ENCODE assay signal across 19 mouse cellular contexts in genomic region chr16:45952035-45952434, GRCm38 (mm10). TPM values are rescaled to one million over a fixed set of nuclear protein-coding genes. Genes with fewer than 3 reads are reported as not detected.
DNase-seq lines count a peak whose midpoint lies in the region; ATAC-seq and TF ChIP-seq lines count a peak whose summit lies in the region.
"Had no signal": no experiment of that assay in that cellular context is flagged by ENCODE, and none has a peak within 500 bp of the region (broad histone marks: within the 10 kb centered on the region; RNA-seq: fewer than 3 reads in every experiment).

No protein-coding gene starts in this region.

- H3K27ac ChIP-seq in liver, adult 2 months (replicated peaks; ENCODE audit: insufficient read depth, low read depth, low read length) = peak overlapping the region; percentile 86
- H3K27ac ChIP-seq in embryonic fibroblast, embryonic 13.5 days (ENCODE audit: insufficient read depth, low read length) = peak overlapping the region; percentile 84
- H3K27ac ChIP-seq in kidney, embryonic 16.5 days (ENCODE audit: low read length) = peak overlapping the region; percentile 96
- peak overlapping the region; percentile 68 for H3K27ac ChIP-seq in liver, postnatal 0 days (ENCODE audit: low read depth)
- H3K27ac ChIP-seq: heart, embryonic 13.5 days had no signal

- H3K27me3 ChIP-seq in liver, adult 2 months (ENCODE audit: control insufficient read depth, insufficient read depth, low read length) = no peaks in the 10 kb centered on the region
- no peaks in the 10 kb centered on the region for H3K27me3 ChIP-seq in kidney, embryonic 16.5 days (ENCODE audit: insufficient read depth, low read length)
- H3K27me3 ChIP-seq in liver, postnatal 0 days (ENCODE audit: insufficient read depth, low read length) = no peaks in the 10 kb centered on the region
- H3K27me3 ChIP-seq: heart, embryonic 13.5 days had no signal

- peak overlapping the region; percentile 51; the same call in 1 of the 2 replicates for H3K9ac ChIP-seq in liver, adult 2 months (ENCODE audit: low read depth, low read length)
- no peak overlapping the region for H3K9ac ChIP-seq in kidney, embryonic 16.5 days (replicated peaks; ENCODE audit: low read length)
- H3K9ac ChIP-seq in liver, postnatal 0 days (replicated peaks) = 0 out of 2 replicates have a peak overlapping the region, but pooled peaks have one; percentile 0
- H3K9ac ChIP-seq: heart, embryonic 13.5 days had no signal

- peak overlapping the region; percentile 46 for H3K4me2 ChIP-seq in kidney, embryonic 16.5 days (replicated peaks; ENCODE audit: low read depth, low read length)
- peak overlapping the region; percentile 64 for H3K4me2 ChIP-seq in liver, postnatal 0 days (ENCODE audit: low read depth, low read length)
- H3K4me2 ChIP-seq: heart, embryonic 13.5 days; midbrain, embryonic 11.5 days had no signal

- no peak for TF ChIP-seq POLR2A in liver, adult 2 months (IDR thresholded peaks at IDR 0.05; ENCODE audit: extremely low read depth, insufficient read depth, low read length)
- no peak for TF ChIP-seq POLR2A in embryonic fibroblast, embryonic 13.5 days (IDR thresholded peaks at IDR 0.05; ENCODE audit: low read depth, low read length)

- peaks cover 10% of the 10 kb centered on the region for H3K79me2 ChIP-seq in liver, adult 2 months (ENCODE audit: control insufficient read depth, insufficient read depth, low read length)

- ATAC-seq in kidney, embryonic 16.5 days (ENCODE audit: low FRiP score, low TSS enrichment) = peak; percentile 93
- ATAC-seq in liver, postnatal 0 days = peak; percentile 71
- ATAC-seq: forebrain, embryonic 14.5 days had no signal

- peak overlapping the region; percentile 77 for H3K4me3 ChIP-seq in liver, adult 2 months (ENCODE audit: insufficient read depth, low read depth, low read length)
- H3K4me3 ChIP-seq in embryonic fibroblast, embryonic 13.5 days (ENCODE audit: insufficient read depth, low read length) = no peak overlapping the region
- peak overlapping the region; percentile 33; the same call in 1 of the 2 replicates for H3K4me3 ChIP-seq in kidney, embryonic 16.5 days (ENCODE audit: low read length)
- peak overlapping the region; percentile 42; the same call in 1 of the 2 replicates for H3K4me3 ChIP-seq in liver, postnatal 0 days (ENCODE audit: low read depth, low read length)
- H3K4me3 ChIP-seq: heart, embryonic 13.5 days had no signal

- TF ChIP-seq EP300 in liver, postnatal 0 days (IDR thresholded peaks at IDR 0.05; ENCODE audit: low read depth) = no peak

- H3K9me3 ChIP-seq in kidney, embryonic 16.5 days (ENCODE audit: low read length) = no peaks in the 10 kb centered on the region
- no peaks in the 10 kb centered on the region for H3K9me3 ChIP-seq in liver, postnatal 0 days (ENCODE audit: low read length)
- H3K9me3 ChIP-seq: heart, embryonic 13.5 days had no signal

- peaks cover 19% of the 10 kb centered on the region for H3K4me1 ChIP-seq in liver, adult 2 months (ENCODE audit: control insufficient read depth, insufficient read depth, low read length)
- peaks cover 4% of the 10 kb centered on the region for H3K4me1 ChIP-seq in embryonic fibroblast, embryonic 13.5 days (ENCODE audit: control insufficient read depth, insufficient read depth, low read length)
- 0 out of 2 replicates have a peak, but pooled peaks cover 6% of the 10 kb centered on the region for H3K4me1 ChIP-seq in kidney, embryonic 16.5 days (ENCODE audit: insufficient read depth, low read length)
- H3K4me1 ChIP-seq in liver, postnatal 0 days (ENCODE audit: insufficient read depth) = no peaks in the 10 kb centered on the region
- H3K4me1 ChIP-seq: heart, embryonic 13.5 days had no signal

- 23% methylated on average over 2 of the region's 2 CpGs for WGBS in liver, adult 2 months
- WGBS in kidney, embryonic 16.5 days = 58% methylated on average over 2 of the region's 2 CpGs
- 26% methylated on average over 2 of the region's 2 CpGs for WGBS in liver, postnatal 0 days (ENCODE audit: insufficient replicate concordance)

- H3K36me3 ChIP-seq in liver, adult 2 months (ENCODE audit: control insufficient read depth, insufficient read depth, low read length) = peaks cover 13% of the 10 kb centered on the region
- 0 out of 2 replicates have a peak, but pooled peaks cover 2% of the 10 kb centered on the region for H3K36me3 ChIP-seq in kidney, embryonic 16.5 days (ENCODE audit: insufficient read depth, low read length)
- H3K36me3 ChIP-seq in liver, postnatal 0 days (replicated peaks; ENCODE audit: insufficient read depth, low read length) = no peaks in the 10 kb centered on the region
- H3K36me3 ChIP-seq: heart, embryonic 13.5 days had no signal

- DNase-seq in liver, adult 2 months (ENCODE audit: extremely low read depth, low read depth, low spot score) = peak; percentile 77
- DNase-seq in liver = no peak
- DNase-seq in liver, postnatal 0 days = no peak
- DNase-seq in adipocyte (ENCODE audit: low spot score) = no peak
- no peak for DNase-seq in thymus, postnatal 10 days (ENCODE audit: low spot score in 2 of 2)
- no peak for DNase-seq in adrenal gland, adult 18-20 months (ENCODE audit: low spot score in 2 of 2)
- DNase-seq: adrenal gland, postnatal 10 days; B cell, adult 2 months; cerebellum, adult 2 months; embryo, embryonic 11 days; left cerebral cortex, postnatal 4 days; lung, postnatal 4 days; thymus, postnatal 25 days had no signal

- TF ChIP-seq CTCF in liver, adult 2 months (IDR thresholded peaks at IDR 0.05; ENCODE audit: low read depth, low read length) = no peak
- TF ChIP-seq CTCF in embryonic fibroblast, embryonic 13.5 days (IDR thresholded peaks at IDR 0.05; ENCODE audit: borderline replicate concordance, insufficient read depth, low read length) = no peak
- TF ChIP-seq CTCF in liver, postnatal 0 days (IDR thresholded peaks at IDR 0.05; ENCODE audit: low read depth) = no peak

RNA-seq across cellular contexts. Expression of gene Phldb2, which starts 1.4 kb away (rescaled TPM):
- total RNA-seq in liver, adult 2 months (2014; rRNA removed) = 51.2 and 58.3 TPM in 2 replicates
- polyA plus RNA-seq in liver, adult 2 months (2012; rRNA removed) = 19.1 and 20.0 TPM in 2 replicates
- polyA plus RNA-seq in embryonic fibroblast, embryonic 13.5 days (2011; ENCODE audit: insufficient read length, low read depth, missing spikeins) = 253 and 317 TPM in 2 replicates
- 89.6 and 90.1 TPM in 2 replicates for polyA plus RNA-seq in kidney, embryonic 16.5 days (2015; fragmentation: Nextera tagmentation; extraction: Ambion mirVana)
- 7.4 and 9.8 TPM in 2 replicates for polyA plus RNA-seq in liver, postnatal 0 days (2015; fragmentation: Nextera tagmentation; extraction: Ambion mirVana)
- 10 to 100 TPM; 13.8 to 27.4 TPM for total RNA-seq in adrenal gland, adult 18-20 months (2021)
- total RNA-seq: neutrophil, adult 5-6 weeks had no signal

RNA-seq across cellular contexts. Expression of gene Plcxd2, which starts 58.0 kb away (rescaled TPM):
- total RNA-seq in liver, adult 2 months (2014; rRNA removed) = 40.7 and 43.6 TPM in 2 replicates
- 20.2 and 20.8 TPM in 2 replicates for polyA plus RNA-seq in liver, adult 2 months (2012; rRNA removed)
- 7.5 and 8.9 TPM in 2 replicates for polyA plus RNA-seq in embryonic fibroblast, embryonic 13.5 days (2011; ENCODE audit: insufficient read length, low read depth, missing spikeins)
- polyA plus RNA-seq in kidney, embryonic 16.5 days (2015; fragmentation: Nextera tagmentation; extraction: Ambion mirVana) = 1.4 and 1.5 TPM in 2 replicates
- polyA plus RNA-seq in liver, postnatal 0 days (2015; fragmentation: Nextera tagmentation; extraction: Ambion mirVana) = 5.8 and 6.6 TPM in 2 replicates
- total RNA-seq in adrenal gland, adult 18-20 months (2021) = under 1 TPM; 0.51 to 0.53 TPM
